Mouse (Mus musculus) heart, embryonic 12.5 days (tissue): ENCODE results near the gene Apol10b. TPM values are rescaled to one million over a fixed set of nuclear protein-coding genes. Genes with fewer than 3 reads are reported as not detected.
"Not testable (repeated sequence)": the region's sequence is repeated elsewhere in the genome, so short reads cannot be mapped to it uniquely, and the experiment has no call there.

Experiments
- ATAC-seq: fragments of 200-750 bp; cut with Nextera tagmentation; 2 replicates; pipeline ENCODE4 v1.8.0; 2017; ENCODE audit warnings: moderate TSS enrichment, moderate library complexity; ENCODE audit not compliant: insufficient number of reproducible peaks, low FRiP score
- H3K27ac ChIP-seq: fragments of 300-500 bp; sonication (generic); 2 replicates; pipeline ENCODE4 v1.5.1; 2016; ENCODE audit warnings: mild to moderate bottlenecking, moderate library complexity; ENCODE audit not compliant: poor library complexity, severe bottlenecking
- H3K27me3 ChIP-seq: fragments of 300-500 bp; sonication (generic); replicated peaks from 2 replicates; pipeline ENCODE4 v1.6.1; 2016; ENCODE audit warnings: mild to moderate bottlenecking, moderate library complexity
- H3K36me3 ChIP-seq: fragments of 300-500 bp; sonication (generic); 2 replicates; pipeline ENCODE4 v1.6.1; 2016; ENCODE audit warnings: mild to moderate bottlenecking, moderate library complexity
- H3K4me1 ChIP-seq: fragments of 300-500 bp; sonication (generic); replicated peaks from 2 replicates; pipeline ENCODE4 v1.6.1; 2016; ENCODE audit warnings: mild to moderate bottlenecking
- H3K4me2 ChIP-seq: fragments of 300-500 bp; sonication (generic); 2 replicates; pipeline ENCODE4 v1.6.1; 2016; ENCODE audit warnings: mild to moderate bottlenecking, moderate library complexity
- H3K4me3 ChIP-seq: fragments of 300-500 bp; sonication (generic); 2 replicates; pipeline ENCODE4 v1.5.1; 2016; ENCODE audit warnings: mild to moderate bottlenecking
- H3K9ac ChIP-seq: fragments of 300-500 bp; sonication (generic); 2 replicates; pipeline ENCODE4 v1.6.1; 2016; ENCODE audit warnings: mild to moderate bottlenecking, moderate library complexity
- H3K9me3 ChIP-seq: fragments of 300-500 bp; sonication (generic); replicated peaks from 2 replicates; pipeline ENCODE4 v1.6.1; 2016; ENCODE audit warnings: mild to moderate bottlenecking, moderate library complexity
- WGBS: fragments of 180-500 bp; shearing (Covaris S2); methylation state at CpG from one replicate; pipeline ENCODE4 v1.1.7; 2016; 5-methylcytosine and 5-hydroxymethylcytosine counted together
- polyA plus RNA-seq: library from polyadenylated mRNA; unstranded; fragments of >200 nt; fragmentation: Nextera tagmentation; extraction: Ambion mirVana; gene quantifications from 2 replicates; pipeline ENCODE4 v1.2.1, GENCODE M21; 2016

The Apol10b gene
- not detected in 2 replicates for polyA plus RNA-seq

DNA sequence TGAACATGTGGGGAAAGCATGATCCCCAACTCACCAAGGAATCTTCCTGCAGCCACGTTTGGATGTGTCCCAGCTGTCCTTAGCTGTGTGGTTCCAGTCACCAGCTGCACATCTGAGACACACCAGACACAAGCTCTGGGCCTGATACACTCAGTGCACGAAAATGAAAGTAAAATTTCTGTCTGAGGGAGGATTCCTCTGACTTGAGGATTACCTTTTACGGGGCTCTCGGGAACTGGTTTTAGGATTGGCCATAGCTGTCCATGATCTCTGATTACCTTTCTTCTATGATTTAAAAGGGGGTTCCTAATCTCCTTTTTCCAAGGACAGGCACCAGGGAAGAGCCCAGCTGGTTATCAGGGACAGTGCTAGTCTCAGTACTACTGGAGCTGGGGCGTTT, at the start of gene Apol10b:
Apol10b (minus strand) TSS at position 165 of the 400 bp plus-strand sequence.
- WGBS = 55% methylated on average over 5 of the region's 5 CpGs
- Histone ChIP-seq H3K27ac (no peak within 1 kb of the TSS), H3K4me3 (no peak within 1 kb of the TSS), H3K27me3 (no peaks in the 10 kb centered on the region; the same call in 1 of the 2 replicates), H3K4me1 (peaks cover 4% of the 10 kb centered on the region; the same call in 1 of the 2 replicates), H3K9ac (no peak within 1 kb of the TSS), H3K9me3 (no peaks in the 10 kb centered on the region), H3K36me3 (no peaks in the 10 kb centered on the region), H3K4me2 (no peak within 1 kb of the TSS)
- ATAC-seq = no peak

DNA sequence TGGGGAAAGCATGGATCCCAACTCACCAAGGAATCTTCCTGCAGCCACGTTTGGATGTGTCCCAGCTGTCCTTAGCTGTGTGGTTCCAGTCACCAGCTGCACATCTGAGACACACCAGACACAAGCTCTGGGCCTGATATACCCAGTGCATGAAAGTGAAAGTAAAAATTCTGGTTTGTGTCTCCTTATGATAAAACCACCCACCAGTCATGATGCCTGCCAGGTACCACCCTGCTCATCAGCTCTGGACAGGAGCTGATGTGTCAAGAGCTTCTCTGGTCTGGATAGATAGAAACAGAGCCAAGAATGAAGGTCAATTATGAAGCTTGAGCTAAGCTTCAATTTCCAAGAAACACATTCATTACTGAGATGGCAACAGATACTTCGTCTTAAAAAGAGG, 47.3 kb upstream of the Apol10b start, which contains the start of gene Apol11b:
Apol11b (minus strand) TSS at position 111 of the 400 bp plus-strand sequence.
- H3K4me1 ChIP-seq, H3K27me3 ChIP-seq, H3K4me3 ChIP-seq, H3K27ac ChIP-seq, H3K9ac ChIP-seq, H3K9me3 ChIP-seq, H3K4me2 ChIP-seq, H3K36me3 ChIP-seq, ATAC-seq: not testable (repeated sequence)
- WGBS = 56% methylated on average over 2 of the region's 2 CpGs

DNA sequence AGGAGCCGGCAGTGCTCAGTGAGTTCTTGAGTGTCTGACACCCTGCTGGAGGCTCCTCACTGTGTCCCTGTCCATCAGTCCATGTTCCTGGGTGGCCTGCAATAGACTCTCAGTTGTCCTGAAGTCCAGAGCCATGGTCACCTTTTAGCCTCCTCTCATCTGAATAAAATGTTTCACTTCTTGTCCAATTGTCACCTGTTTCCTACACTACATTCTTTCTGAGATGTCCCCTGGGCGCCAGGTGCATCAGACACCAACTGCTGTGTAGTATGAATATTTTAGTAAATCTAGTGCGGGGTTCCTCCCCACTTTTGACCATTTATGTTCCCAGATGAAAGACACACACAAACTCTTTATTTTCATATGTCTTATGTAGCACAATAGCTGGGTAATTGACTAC, 33.9 kb upstream of the Apol10b start:
- H3K36me3 ChIP-seq, H3K4me2 ChIP-seq, H3K27me3 ChIP-seq, H3K9me3 ChIP-seq, H3K4me1 ChIP-seq, H3K4me3 ChIP-seq, H3K27ac ChIP-seq, ATAC-seq, H3K9ac ChIP-seq: not testable (repeated sequence)
- WGBS = 62% methylated on average over 3 of the region's 3 CpGs

- not testable (repeated sequence) for H3K36me3 ChIP-seq, H3K9me3 ChIP-seq, H3K27me3 ChIP-seq, H3K4me3 ChIP-seq, H3K4me1 ChIP-seq, H3K9ac ChIP-seq, H3K4me2 ChIP-seq, H3K27ac ChIP-seq, ATAC-seq
- WGBS = 41% methylated on average over 9 of the region's 9 CpGs
Observed at GRCm38 (mm10) chr15:77628647-77629046, 32.7 kb upstream of the Apol10b start.

- H3K9ac ChIP-seq, H3K27ac ChIP-seq, H3K4me1 ChIP-seq, H3K4me2 ChIP-seq, H3K36me3 ChIP-seq, ATAC-seq, H3K9me3 ChIP-seq, H3K4me3 ChIP-seq, H3K27me3 ChIP-seq: not testable (repeated sequence)
- 67% methylated on average over 4 of the region's 4 CpGs for WGBS
Observed at GRCm38 (mm10) chr15:77626471-77626870, 30.5 kb upstream of the Apol10b start.

DNA sequence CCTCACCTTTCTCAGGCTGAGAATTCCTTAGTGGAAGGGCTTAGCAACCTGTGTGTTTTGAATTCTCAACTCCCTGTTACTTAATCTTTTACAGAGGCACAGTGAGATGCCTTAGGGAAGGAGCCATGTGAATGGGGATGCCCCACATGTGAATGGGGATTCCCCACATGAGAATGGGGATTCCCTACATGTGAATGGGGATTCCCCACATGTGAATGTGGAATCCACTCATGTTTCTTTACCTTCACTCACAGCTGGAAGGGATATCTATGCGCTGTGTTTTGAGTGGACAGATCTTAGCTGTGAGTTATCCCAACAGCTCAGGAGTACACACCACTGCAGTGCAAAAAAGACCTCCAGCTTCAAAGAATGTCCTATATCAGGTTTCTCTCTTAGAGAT, 28.8 kb upstream of the Apol10b start:
- no peaks in the 10 kb centered on the region for H3K9me3 ChIP-seq
- H3K27me3 ChIP-seq = peaks cover 5% of the 10 kb centered on the region; the same call in 1 of the 2 replicates
- no peak overlapping the region for H3K9ac ChIP-seq
- WGBS = 84% methylated on average over 1 of the region's 1 CpGs
- H3K27ac ChIP-seq = no peak overlapping the region
- no peak overlapping the region for H3K4me3 ChIP-seq
- H3K4me1 ChIP-seq = no peaks in the 10 kb centered on the region
- H3K4me2 ChIP-seq = no peak overlapping the region
- ATAC-seq = no peak
- H3K36me3 ChIP-seq = no peaks in the 10 kb centered on the region

- no peaks in the 10 kb centered on the region for H3K36me3 ChIP-seq
- H3K9me3 ChIP-seq = no peaks in the 10 kb centered on the region
- H3K27ac ChIP-seq = no peak overlapping the region
- H3K27me3 ChIP-seq = no peaks in the 10 kb centered on the region
- ATAC-seq = no peak
- H3K4me1 ChIP-seq = no peaks in the 10 kb centered on the region
- no peak overlapping the region for H3K9ac ChIP-seq
- WGBS = 87% methylated on average over 3 of the region's 3 CpGs
- H3K4me3 ChIP-seq = no peak overlapping the region
- H3K4me2 ChIP-seq = no peak overlapping the region
Observed at GRCm38 (mm10) chr15:77606069-77606468, 10.1 kb upstream of the Apol10b start.

GRCm38 (mm10) chr15:77598958-77599357, 3.0 kb upstream of the Apol10b start, which contains the start of gene Gm36245:
Gene Gm36245, plus strand, starts transcription at chr15:77599258.
- no peaks in the 10 kb centered on the region for H3K9me3 ChIP-seq
- H3K36me3 ChIP-seq = no peaks in the 10 kb centered on the region
- H3K4me3 ChIP-seq = no peak within 1 kb of the TSS
- 82% methylated on average over 1 of the region's 1 CpGs for WGBS
- H3K4me1 ChIP-seq = no peaks in the 10 kb centered on the region
- no peaks in the 10 kb centered on the region; the same call in 1 of the 2 replicates for H3K27me3 ChIP-seq
- no peak for ATAC-seq
- no peak within 1 kb of the TSS for H3K4me2 ChIP-seq
- H3K9ac ChIP-seq = no peak within 1 kb of the TSS
- no peak within 1 kb of the TSS for H3K27ac ChIP-seq

DNA sequence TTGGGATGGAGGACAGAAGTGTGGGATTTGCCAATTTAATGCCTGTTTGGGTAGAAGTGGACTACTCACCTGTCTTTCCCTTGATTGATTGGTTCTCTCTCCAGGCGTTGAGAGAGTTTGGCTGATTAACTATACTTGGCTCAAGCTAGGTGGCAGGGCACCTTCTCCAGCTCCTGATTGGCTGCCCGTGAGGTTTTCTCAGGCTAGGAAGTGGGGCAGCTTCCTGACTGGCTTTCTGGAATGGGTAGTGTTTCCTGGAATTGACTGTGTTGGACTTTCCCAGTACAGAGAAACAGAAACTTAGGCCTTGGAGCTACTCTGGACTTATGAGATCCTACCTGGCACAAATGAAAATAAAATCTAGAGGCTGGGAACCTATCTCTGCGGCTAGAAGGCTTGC, 2.5 kb upstream of the Apol10b start:
- Histone ChIP-seq H3K9me3 (no peaks in the 10 kb centered on the region), H3K36me3 (no peaks in the 10 kb centered on the region), H3K27me3 (no peaks in the 10 kb centered on the region; the same call in 1 of the 2 replicates), H3K27ac (no peak overlapping the region), H3K4me2 (no peak overlapping the region), H3K9ac (no peak overlapping the region), H3K4me3 (no peak overlapping the region), H3K4me1 (peaks cover 1% of the 10 kb centered on the region; the same call in 1 of the 2 replicates)
- WGBS = 48% methylated on average over 3 of the region's 3 CpGs
- no peak for ATAC-seq

DNA sequence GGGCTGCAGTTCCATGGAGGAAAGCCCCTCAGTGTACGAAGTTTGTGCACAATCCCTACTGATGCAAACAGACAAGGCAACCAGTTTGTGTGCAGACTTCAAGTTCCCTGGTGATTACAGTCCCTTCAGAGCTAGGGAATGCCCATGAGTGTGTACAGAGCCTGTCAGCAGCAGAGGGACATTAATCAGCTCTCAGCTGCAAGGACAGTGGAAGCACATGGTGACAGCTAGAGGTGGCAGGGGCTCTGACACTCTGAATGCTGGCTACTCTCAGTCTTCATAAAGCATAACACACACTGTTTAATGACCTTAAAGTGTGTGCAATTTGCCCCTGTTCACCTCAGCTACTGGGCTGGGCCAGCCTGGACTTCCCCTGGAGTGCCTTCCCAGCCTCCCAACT, 2.4 kb downstream of the Apol10b start:
- Histone ChIP-seq H3K4me2 (no peak overlapping the region), H3K4me3 (no peak overlapping the region), H3K9me3 (no peaks in the 10 kb centered on the region), H3K36me3 (no peaks in the 10 kb centered on the region), H3K9ac (no peak overlapping the region), H3K27me3 (no peaks in the 10 kb centered on the region; the same call in 1 of the 2 replicates), H3K4me1 (peaks cover 4% of the 10 kb centered on the region; the same call in 1 of the 2 replicates), H3K27ac (no peak overlapping the region)
- 40% methylated on average over 1 of the region's 1 CpGs for WGBS
- ATAC-seq = no peak

DNA sequence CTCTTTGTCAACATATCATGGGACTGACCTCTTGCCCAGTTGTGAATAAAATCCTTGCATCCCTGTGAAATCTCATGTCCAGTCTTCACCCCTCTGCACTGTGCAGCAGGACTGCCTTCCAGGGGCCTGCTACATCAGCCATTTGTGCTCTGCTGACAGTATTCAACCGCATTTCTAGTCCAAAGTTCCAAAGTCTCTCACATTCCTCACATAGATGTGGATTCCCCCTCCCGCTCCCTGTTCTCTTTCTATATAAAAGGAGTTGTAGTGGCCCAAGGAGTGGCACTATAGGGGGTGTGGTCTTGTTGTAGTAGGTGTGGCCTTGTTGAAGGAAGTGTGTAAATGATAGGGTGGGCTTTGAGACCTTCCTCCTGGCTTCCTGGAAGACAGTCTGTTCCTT, 5.0 kb downstream of the Apol10b start:
- Histone ChIP-seq H3K9ac (no peak overlapping the region), H3K27ac (no peak overlapping the region), H3K27me3 (no peaks in the 10 kb centered on the region), H3K36me3 (no peaks in the 10 kb centered on the region), H3K4me1 (peaks cover 4% of the 10 kb centered on the region; the same call in 1 of the 2 replicates), H3K9me3 (no peaks in the 10 kb centered on the region), H3K4me3 (no peak overlapping the region), H3K4me2 (no peak overlapping the region)
- WGBS = 77% methylated on average over 2 of the region's 2 CpGs
- no peak for ATAC-seq

- Histone ChIP-seq H3K4me2 (no peak overlapping the region), H3K9ac (no peak overlapping the region), H3K36me3 (no peaks in the 10 kb centered on the region), H3K27ac (no peak overlapping the region), H3K4me1 (peaks cover 4% of the 10 kb centered on the region; the same call in 1 of the 2 replicates), H3K27me3 (no peaks in the 10 kb centered on the region), H3K9me3 (no peaks in the 10 kb centered on the region), H3K4me3 (no peak overlapping the region)
- no peak for ATAC-seq
Observed at GRCm38 (mm10) chr15:77588981-77589380, 6.9 kb downstream of the Apol10b start.
